Mouse (Mus musculus): ENCODE measurements at regions not wholly inside any gene's neighbourhood (a gene's known extent, or its start where the extent isn't known, plus 50 kb on each side); places are given as distances from the start of the nearest gene placed in this dataset.

DNA sequence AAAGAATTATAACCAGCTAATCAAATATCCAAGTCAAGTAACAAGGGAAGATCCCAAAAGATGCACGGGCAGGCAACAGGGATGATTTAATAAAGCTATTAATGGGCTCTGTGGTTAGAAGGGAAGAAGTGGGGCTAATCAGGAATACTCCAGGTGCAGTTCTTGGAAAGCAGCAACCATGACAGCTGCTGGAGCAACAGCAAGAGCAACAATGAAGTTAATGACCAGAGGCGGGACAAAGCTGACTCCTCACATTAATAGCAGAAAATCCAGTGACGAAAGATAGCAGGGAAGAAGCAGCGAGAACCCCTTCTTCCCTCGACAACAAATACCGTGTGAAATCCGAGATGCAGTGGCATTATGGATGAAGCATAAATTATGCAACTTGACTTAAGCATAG, 89.9 kb upstream of the Plppr4 start:
- TF ChIP-seq CTCF (IDR thresholded peaks at IDR 0.05; ENCODE audit: insufficient read depth, low read length): no peak
- no peak for TF ChIP-seq POLR2A (IDR thresholded peaks at IDR 0.05; ENCODE audit: borderline replicate concordance, extremely low read depth, low read depth, low read length)
